8 mouse cellular contexts compared by ENCODE assay signal in the genomic region with DNA sequence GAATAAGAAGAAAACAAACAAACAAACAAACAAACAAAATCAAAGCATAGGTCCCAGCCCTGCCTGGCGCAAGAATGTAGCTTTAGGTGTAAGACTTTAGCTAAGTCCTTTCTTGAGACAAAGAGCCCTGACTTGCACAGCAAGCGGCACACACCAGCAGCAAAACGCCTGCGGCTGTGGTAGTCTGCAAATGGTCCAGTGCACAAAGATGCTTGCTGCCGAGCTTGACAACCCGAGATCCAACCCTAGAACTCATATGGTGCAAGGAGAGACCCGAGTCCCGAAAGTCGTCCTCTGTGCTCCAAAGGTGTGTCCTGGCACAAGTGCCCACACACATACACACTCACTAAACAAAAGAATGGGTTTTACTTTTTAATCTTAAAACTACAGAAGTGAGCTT. TPM values are rescaled to one million over a fixed set of nuclear protein-coding genes. Genes with fewer than 3 reads are reported as not detected.
DNase-seq lines count a peak whose midpoint lies in the region; ATAC-seq and TF ChIP-seq lines count a peak whose summit lies in the region.

No protein-coding gene starts in this region.

- no peaks in the 10 kb centered on the region for H3K36me3 ChIP-seq in kidney, embryonic 14.5 days (ENCODE audit: control insufficient read depth, insufficient read depth, low read length)
- no peaks in the 10 kb centered on the region for H3K36me3 ChIP-seq in kidney, adult 2 months (ENCODE audit: control insufficient read depth, insufficient read depth, low read length)
- peaks cover 19% of the 10 kb centered on the region for H3K36me3 ChIP-seq in embryonic facial prominence, embryonic 12.5 days
- H3K36me3 ChIP-seq in forebrain, embryonic 16.5 days (ENCODE audit: control insufficient read depth, insufficient read depth), result no peaks in the 10 kb centered on the region

- H3K4me1 ChIP-seq in kidney, embryonic 14.5 days (ENCODE audit: control insufficient read depth, insufficient read depth, low read length), result peaks cover 44% of the 10 kb centered on the region
- no peaks in the 10 kb centered on the region for H3K4me1 ChIP-seq in kidney, adult 2 months (ENCODE audit: control insufficient read depth, insufficient read depth, low read length)
- H3K4me1 ChIP-seq in embryonic facial prominence, embryonic 12.5 days, result peaks cover 53% of the 10 kb centered on the region
- peaks cover 14% of the 10 kb centered on the region for H3K4me1 ChIP-seq in forebrain, embryonic 16.5 days (replicated peaks; ENCODE audit: control insufficient read depth, insufficient read depth, low read length)

- 27% methylated on average over 9 of the region's 9 CpGs for WGBS in kidney, embryonic 14.5 days
- WGBS in kidney, adult 2 months, result 56% methylated on average over 9 of the region's 9 CpGs
- WGBS in embryonic facial prominence, embryonic 12.5 days, result 19% methylated on average over 9 of the region's 9 CpGs
- 55% methylated on average over 9 of the region's 9 CpGs for WGBS in forebrain, embryonic 16.5 days

- H3K27ac ChIP-seq in kidney, embryonic 14.5 days (ENCODE audit: low read depth, low read length), result peak overlapping the region; percentile 98
- no peak overlapping the region for H3K27ac ChIP-seq in kidney, adult 2 months (ENCODE audit: insufficient read depth, low read depth, low read length)
- H3K27ac ChIP-seq in embryonic facial prominence, embryonic 12.5 days, result peak overlapping the region; percentile 98
- H3K27ac ChIP-seq in forebrain, embryonic 16.5 days (ENCODE audit: low read length), result peak overlapping the region; percentile 3; the same call in 1 of the 2 replicates

- no peak for TF ChIP-seq POLR2A in kidney, adult 2 months (IDR thresholded peaks at IDR 0.05; ENCODE audit: low read depth, low read length)

- no peak for DNase-seq in kidney, adult 2 months
- peak; percentile 24 for DNase-seq in neural tube, embryonic 10.5 days (ENCODE audit: extremely low spot score, low spot score)
- no peak for DNase-seq in left cerebral cortex, adult 9 months (ENCODE audit: low spot score in 2 of 2)
- DNase-seq in cerebellum, adult 8-10 months, result no peak
- DNase-seq in lung, postnatal 25 days (ENCODE audit: low spot score), result no peak

- no peak overlapping the region; the same call in 1 of the 2 replicates for H3K4me2 ChIP-seq in kidney, embryonic 14.5 days (replicated peaks; ENCODE audit: low read depth, low read length)
- peak overlapping the region; percentile 36 for H3K4me2 ChIP-seq in embryonic facial prominence, embryonic 12.5 days (replicated peaks)
- H3K4me2 ChIP-seq in forebrain, embryonic 16.5 days (ENCODE audit: low read length), result no peak overlapping the region

- H3K9ac ChIP-seq in kidney, embryonic 14.5 days (ENCODE audit: low read depth, low read length), result peak overlapping the region; percentile 48
- H3K9ac ChIP-seq in embryonic facial prominence, embryonic 12.5 days, result peak overlapping the region; percentile 29; the same call in 1 of the 2 replicates
- H3K9ac ChIP-seq in forebrain, embryonic 16.5 days (replicated peaks; ENCODE audit: low read depth, low read length), result no peak overlapping the region

- H3K9me3 ChIP-seq in kidney, embryonic 14.5 days (ENCODE audit: control insufficient read depth, low read length), result no peaks in the 10 kb centered on the region
- peaks cover 7% of the 10 kb centered on the region; the same call in 1 of the 2 replicates for H3K9me3 ChIP-seq in embryonic facial prominence, embryonic 12.5 days
- H3K9me3 ChIP-seq in forebrain, embryonic 16.5 days (ENCODE audit: control insufficient read depth, low read length), result no peaks in the 10 kb centered on the region

- H3K4me3 ChIP-seq in kidney, embryonic 14.5 days (ENCODE audit: low read length), result no peak overlapping the region
- no peak overlapping the region for H3K4me3 ChIP-seq in kidney, adult 2 months (ENCODE audit: insufficient read depth, low read depth, low read length)
- H3K4me3 ChIP-seq in embryonic facial prominence, embryonic 12.5 days, result no peak overlapping the region
- no peak overlapping the region for H3K4me3 ChIP-seq in forebrain, embryonic 16.5 days (replicated peaks; ENCODE audit: low read length)

- ATAC-seq in kidney, embryonic 14.5 days (ENCODE audit: low FRiP score, low TSS enrichment), result no peak
- no peak for ATAC-seq in embryonic facial prominence, embryonic 12.5 days (ENCODE audit: insufficient number of reproducible peaks, insufficient read depth, low FRiP score, low TSS enrichment)
- no peak for ATAC-seq in forebrain, embryonic 16.5 days

- TF ChIP-seq CTCF in kidney, adult 2 months (conservative IDR thresholded peaks at IDR 0.05; ENCODE audit: insufficient read depth, insufficient read length, low read depth, low read length), result no peak

- no peaks in the 10 kb centered on the region for H3K27me3 ChIP-seq in kidney, embryonic 14.5 days (ENCODE audit: control insufficient read depth, insufficient read depth, low read length)
- H3K27me3 ChIP-seq in kidney, adult 2 months (replicated peaks; ENCODE audit: control insufficient read depth, insufficient read depth, low read length), result no peaks in the 10 kb centered on the region
- no peaks in the 10 kb centered on the region for H3K27me3 ChIP-seq in embryonic facial prominence, embryonic 12.5 days
- H3K27me3 ChIP-seq in forebrain, embryonic 16.5 days (replicated peaks; ENCODE audit: control insufficient read depth, insufficient read depth, low read length), result no peaks in the 10 kb centered on the region

RNA-seq across cellular contexts. Expression of gene Col26a1, which starts 19.7 kb away (rescaled TPM):
- 37.5 and 44.0 TPM in 2 replicates for polyA plus RNA-seq in kidney, embryonic 14.5 days (2014; fragmentation: Nextera tagmentation; extraction: Ambion mirVana)
- 5.6 and 8.5 TPM in 2 replicates for polyA plus RNA-seq in kidney, adult 2 months (2012; rRNA removed)
- polyA plus RNA-seq in embryonic facial prominence, embryonic 12.5 days (2016; fragmentation: Nextera tagmentation; extraction: Ambion mirVana), result 239 and 242 TPM in 2 replicates
- 13.9 and 16.7 TPM in 2 replicates for polyA plus RNA-seq in forebrain, embryonic 16.5 days (2015; fragmentation: Nextera tagmentation; extraction: Ambion mirVana)

RNA-seq across cellular contexts. Expression of gene Ift22, which starts 44.7 kb away (rescaled TPM):
- 85.0 and 86.7 TPM in 2 replicates for polyA plus RNA-seq in kidney, embryonic 14.5 days (2014; fragmentation: Nextera tagmentation; extraction: Ambion mirVana)
- 23.3 and 26.5 TPM in 2 replicates for polyA plus RNA-seq in kidney, adult 2 months (2012; rRNA removed)
- 67.9 and 70.2 TPM in 2 replicates for polyA plus RNA-seq in embryonic facial prominence, embryonic 12.5 days (2016; fragmentation: Nextera tagmentation; extraction: Ambion mirVana)
- polyA plus RNA-seq in forebrain, embryonic 16.5 days (2015; fragmentation: Nextera tagmentation; extraction: Ambion mirVana), result 112 and 114 TPM in 2 replicates
